Mouse (Mus musculus): ENCODE measurements at regions not wholly inside any gene's neighbourhood (a gene's known extent, or its start where the extent isn't known, plus 50 kb on each side); places are given as distances from the start of the nearest gene placed in this dataset.
A peak's percentile ranks its signal among the peaks of the same experiment; 100 is the strongest.

DNA sequence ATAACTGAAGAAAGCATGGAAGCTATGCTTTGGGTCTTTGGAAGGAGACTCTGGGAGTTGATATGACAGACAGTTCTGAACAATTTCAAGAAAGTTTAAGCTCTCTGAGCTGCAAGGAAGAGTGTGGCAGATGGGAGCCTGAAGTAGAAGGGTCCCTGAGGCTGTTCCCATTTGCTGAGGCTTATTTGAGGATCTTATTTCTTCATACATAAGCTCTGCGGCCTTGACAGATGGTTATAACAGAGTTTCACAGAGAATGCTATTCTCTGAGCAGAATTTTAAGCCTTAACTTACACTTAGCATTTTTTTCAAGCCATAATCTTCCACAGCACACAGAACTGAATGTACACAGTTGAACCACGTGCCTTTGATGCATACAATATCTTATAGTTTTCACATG lies 278.7 kb downstream of the Plk2 start:
- Histone ChIP-seq H3K4me2 (ENCODE audit: low read length) (no peak overlapping the region), H3K27ac (ENCODE audit: low read depth, low read length) (no peak overlapping the region), H3K9ac (ENCODE audit: low read depth, low read length) (no peak overlapping the region), H3K27me3 (replicated peaks; ENCODE audit: control insufficient read depth, insufficient read depth, low read length) (no peaks in the 10 kb centered on the region), H3K4me1 (ENCODE audit: control insufficient read depth, insufficient read depth, low read depth, low read length) (no peaks in the 10 kb centered on the region), H3K36me3 (ENCODE audit: control insufficient read depth, insufficient read depth, low read length) (no peaks in the 10 kb centered on the region), H3K4me3 (ENCODE audit: low read length) (no peak overlapping the region), H3K9me3 (ENCODE audit: control insufficient read depth, low read length) (no peaks in the 10 kb centered on the region)
- ATAC-seq = no peak
- 76% methylated on average over 2 of the region's 2 CpGs for WGBS

DNA sequence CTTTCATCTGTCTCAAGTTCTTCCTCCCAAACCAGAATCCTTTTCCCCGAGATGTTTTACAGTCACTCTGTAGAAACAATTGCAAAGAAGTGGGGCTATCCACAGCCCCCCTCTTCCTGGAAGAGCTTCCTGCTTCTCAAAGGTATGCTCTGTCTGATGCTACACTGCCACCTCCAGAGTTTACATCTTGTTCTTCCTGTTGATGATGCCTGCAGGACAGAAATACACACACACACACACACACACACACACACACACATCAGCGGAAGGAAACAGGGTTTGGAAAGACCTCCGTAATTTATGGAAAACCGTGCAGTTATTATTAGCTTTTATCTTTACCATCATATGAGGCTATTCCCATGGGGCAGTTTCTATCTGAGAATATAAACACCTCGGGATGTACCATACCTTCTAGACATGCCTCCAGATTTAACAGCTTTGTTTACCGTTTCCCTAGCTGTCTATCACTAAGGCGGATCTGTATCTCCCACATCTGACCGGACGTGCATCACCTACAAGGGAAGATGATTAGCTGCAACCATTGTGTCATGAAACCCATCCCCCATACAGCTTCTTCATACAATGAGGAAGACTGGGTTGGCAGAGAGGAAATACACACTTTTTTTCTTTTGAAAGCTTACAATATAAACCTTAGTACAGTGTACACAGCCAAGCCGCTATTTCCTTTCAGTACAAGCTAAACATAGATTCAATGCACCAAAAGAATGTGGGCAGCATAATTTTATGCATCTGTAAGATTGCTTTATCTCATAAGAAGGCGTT lies 288.6 kb downstream of the Plk2 start:
- Histone ChIP-seq H3K4me3 (ENCODE audit: low read length) (no peak overlapping the region), H3K9me3 (ENCODE audit: control insufficient read depth, low read length) (no peaks in the 10 kb centered on the region), H3K36me3 (ENCODE audit: control insufficient read depth, insufficient read depth, low read length) (no peaks in the 10 kb centered on the region), H3K27ac (ENCODE audit: low read depth, low read length) (no peak overlapping the region), H3K4me1 (ENCODE audit: control insufficient read depth, insufficient read depth, low read depth, low read length) (no peaks in the 10 kb centered on the region), H3K27me3 (replicated peaks; ENCODE audit: control insufficient read depth, insufficient read depth, low read length) (no peaks in the 10 kb centered on the region), H3K4me2 (ENCODE audit: low read length) (no peak overlapping the region), H3K9ac (ENCODE audit: low read depth, low read length) (no peak overlapping the region)
- no peak for ATAC-seq
- WGBS = 78% methylated on average over 11 of the region's 11 CpGs

DNA sequence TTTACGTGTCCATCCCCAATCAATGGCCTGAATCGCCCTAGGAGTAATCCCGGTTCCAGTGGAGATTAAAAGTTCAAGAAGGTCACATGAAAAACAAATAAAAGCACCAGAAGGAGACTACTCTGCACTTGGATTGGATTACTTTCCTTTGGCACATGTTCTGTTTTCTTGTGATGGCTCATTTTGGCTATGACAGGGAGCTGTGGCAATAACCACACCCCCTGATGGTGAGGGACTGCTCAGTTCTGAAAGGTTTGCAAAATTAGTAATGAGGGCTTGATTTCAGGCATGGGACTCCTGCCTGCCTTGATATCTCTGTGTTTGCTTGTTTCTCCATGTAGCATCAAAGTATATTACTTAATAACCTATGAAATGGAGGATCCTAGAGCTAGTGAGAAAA lies 293.9 kb downstream of the Plk2 start:
- Histone ChIP-seq H3K4me3 (ENCODE audit: low read length) (no peak overlapping the region), H3K9me3 (ENCODE audit: control insufficient read depth, low read length) (no peaks in the 10 kb centered on the region), H3K4me2 (ENCODE audit: low read length) (no peak overlapping the region), H3K36me3 (ENCODE audit: control insufficient read depth, insufficient read depth, low read length) (no peaks in the 10 kb centered on the region), H3K9ac (ENCODE audit: low read depth, low read length) (no peak overlapping the region), H3K27me3 (replicated peaks; ENCODE audit: control insufficient read depth, insufficient read depth, low read length) (no peaks in the 10 kb centered on the region), H3K4me1 (ENCODE audit: control insufficient read depth, insufficient read depth, low read depth, low read length) (no peaks in the 10 kb centered on the region; the same call in 1 of the 2 replicates), H3K27ac (ENCODE audit: low read depth, low read length) (no peak overlapping the region)
- WGBS = 80% methylated on average over 3 of the region's 3 CpGs
- no peak for ATAC-seq

DNA sequence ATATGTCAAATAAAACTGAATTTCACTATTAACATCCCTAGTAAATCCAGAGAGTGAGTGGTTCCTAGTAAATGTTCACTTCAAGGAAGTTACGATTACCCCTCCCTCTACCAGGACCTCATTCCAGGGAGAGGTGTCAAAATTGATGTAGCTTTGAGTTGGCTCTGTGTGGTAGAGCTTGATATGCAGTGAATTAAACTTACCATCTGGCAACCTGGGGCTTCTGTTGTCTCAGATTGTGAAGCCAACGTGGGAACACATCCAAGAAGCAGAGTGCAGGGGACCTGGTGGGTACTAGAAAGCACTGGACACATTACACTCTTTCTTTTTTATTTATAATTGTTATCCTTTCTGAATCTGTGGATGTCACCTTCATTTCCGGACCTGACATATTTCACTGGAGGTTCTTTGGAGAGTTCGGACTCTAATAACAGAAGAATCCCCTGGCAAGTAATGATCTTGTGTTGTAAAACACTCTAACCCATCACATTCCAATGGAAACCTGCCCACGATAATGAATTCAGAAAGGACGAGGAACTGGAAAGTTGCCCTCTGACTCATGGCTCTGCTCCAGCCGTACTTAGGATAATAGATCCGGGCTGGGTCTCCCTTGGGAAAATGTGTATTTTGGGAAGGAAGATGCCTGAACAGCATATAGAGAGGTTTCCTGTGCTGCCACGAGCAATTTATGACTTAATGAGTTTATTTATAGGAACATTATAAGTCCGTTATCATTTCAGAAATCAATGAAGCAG lies 295.8 kb downstream of the Plk2 start:
- H3K36me3 ChIP-seq (ENCODE audit: control insufficient read depth, insufficient read depth, low read length) = no peaks in the 10 kb centered on the region
- no peaks in the 10 kb centered on the region; the same call in 1 of the 2 replicates for H3K4me1 ChIP-seq (ENCODE audit: control insufficient read depth, insufficient read depth, low read depth, low read length)
- H3K9me3 ChIP-seq (ENCODE audit: control insufficient read depth, low read length) = no peaks in the 10 kb centered on the region
- WGBS = 32% methylated on average over 10 of the region's 10 CpGs
- no peak overlapping the region for H3K9ac ChIP-seq (ENCODE audit: low read depth, low read length)
- ATAC-seq = peak; percentile 91
- no peak overlapping the region for H3K27ac ChIP-seq (ENCODE audit: low read depth, low read length)
- H3K27me3 ChIP-seq (replicated peaks; ENCODE audit: control insufficient read depth, insufficient read depth, low read length) = no peaks in the 10 kb centered on the region
- H3K4me3 ChIP-seq (ENCODE audit: low read length) = no peak overlapping the region
- peak overlapping the region; percentile 4; the same call in 1 of the 2 replicates for H3K4me2 ChIP-seq (ENCODE audit: low read length)

DNA sequence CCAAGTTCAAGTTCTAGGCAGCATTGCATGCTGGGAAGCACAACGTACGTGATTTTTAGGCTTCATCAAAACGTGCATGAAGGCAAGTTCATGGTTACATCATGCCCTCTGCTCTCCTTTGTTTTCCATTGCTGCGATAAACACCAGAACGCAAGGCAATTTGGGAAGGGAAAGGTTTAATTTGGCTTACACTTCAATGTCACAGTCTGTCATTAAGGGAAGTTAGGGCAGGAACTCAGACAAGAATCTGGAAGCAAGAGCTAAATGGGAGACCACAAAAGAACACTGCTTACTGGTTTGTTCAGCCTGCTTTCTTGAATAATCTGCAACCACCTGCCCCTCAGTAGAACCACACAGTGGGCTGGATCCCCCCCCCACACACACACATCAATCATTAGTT lies 297.9 kb downstream of the Plk2 start:
- no peaks in the 10 kb centered on the region for H3K9me3 ChIP-seq (ENCODE audit: control insufficient read depth, low read length)
- H3K36me3 ChIP-seq (ENCODE audit: control insufficient read depth, insufficient read depth, low read length) = no peaks in the 10 kb centered on the region
- H3K4me1 ChIP-seq (ENCODE audit: control insufficient read depth, insufficient read depth, low read depth, low read length) = no peaks in the 10 kb centered on the region; the same call in 1 of the 2 replicates
- H3K27me3 ChIP-seq (replicated peaks; ENCODE audit: control insufficient read depth, insufficient read depth, low read length) = no peaks in the 10 kb centered on the region
- no peak for ATAC-seq
- H3K9ac ChIP-seq (ENCODE audit: low read depth, low read length) = no peak overlapping the region
- H3K27ac ChIP-seq (ENCODE audit: low read depth, low read length) = no peak overlapping the region
- no peak overlapping the region for H3K4me3 ChIP-seq (ENCODE audit: low read length)
- WGBS = 79% methylated on average over 5 of the region's 5 CpGs
- no peak overlapping the region for H3K4me2 ChIP-seq (ENCODE audit: low read length)

DNA sequence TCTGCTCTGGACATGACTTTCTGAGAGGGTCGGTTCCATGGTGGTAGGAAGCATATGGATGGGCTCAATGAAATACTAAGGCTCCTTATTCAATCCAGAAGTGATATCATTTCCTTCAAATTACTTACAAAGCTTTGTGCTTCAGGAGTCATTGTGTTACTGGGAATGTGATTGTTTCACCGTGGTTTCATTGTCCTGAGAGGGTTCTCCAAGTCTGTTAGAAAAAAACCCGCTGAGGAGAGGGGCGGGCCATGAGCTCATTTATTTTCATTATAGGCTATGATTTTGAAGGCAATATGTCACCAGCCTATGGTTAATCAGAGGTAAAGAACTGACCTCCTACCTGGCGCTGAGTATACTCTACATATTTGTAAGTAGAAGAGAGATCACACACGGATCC lies 300.0 kb downstream of the Plk2 start:
- 61% methylated on average over 6 of the region's 6 CpGs for WGBS
- H3K27me3 ChIP-seq (replicated peaks; ENCODE audit: control insufficient read depth, insufficient read depth, low read length) = no peaks in the 10 kb centered on the region
- no peak for ATAC-seq
- no peaks in the 10 kb centered on the region; the same call in 1 of the 2 replicates for H3K4me1 ChIP-seq (ENCODE audit: control insufficient read depth, insufficient read depth, low read depth, low read length)
- H3K9ac ChIP-seq (ENCODE audit: low read depth, low read length) = no peak overlapping the region
- H3K4me2 ChIP-seq (ENCODE audit: low read length) = no peak overlapping the region
- H3K27ac ChIP-seq (ENCODE audit: low read depth, low read length) = no peak overlapping the region
- H3K9me3 ChIP-seq (ENCODE audit: control insufficient read depth, low read length) = no peaks in the 10 kb centered on the region
- H3K36me3 ChIP-seq (ENCODE audit: control insufficient read depth, insufficient read depth, low read length) = no peaks in the 10 kb centered on the region
- no peak overlapping the region for H3K4me3 ChIP-seq (ENCODE audit: low read length)

DNA sequence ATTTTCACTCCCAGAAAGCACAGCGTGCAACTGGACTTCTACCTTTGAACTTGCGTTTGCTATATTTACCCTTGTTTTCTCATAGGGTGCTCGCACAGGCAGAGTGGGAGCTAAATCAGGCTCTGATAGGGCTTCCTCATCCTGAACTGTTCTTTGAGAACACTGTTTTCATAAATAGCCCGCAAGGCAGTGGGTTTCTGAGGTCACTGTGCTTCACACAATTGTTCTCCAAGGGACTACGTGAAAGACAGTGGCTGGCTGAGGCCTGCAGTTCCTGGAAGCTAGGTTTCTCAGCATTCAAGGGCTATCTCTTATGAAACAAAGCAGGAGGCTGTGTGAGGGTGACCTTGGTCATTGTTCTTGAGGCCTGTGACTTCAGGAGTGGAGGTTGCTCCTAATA lies 301.7 kb downstream of the Plk2 start:
- Histone ChIP-seq H3K4me1 (ENCODE audit: control insufficient read depth, insufficient read depth, low read depth, low read length) (no peaks in the 10 kb centered on the region), H3K27ac (ENCODE audit: low read depth, low read length) (no peak overlapping the region), H3K27me3 (replicated peaks; ENCODE audit: control insufficient read depth, insufficient read depth, low read length) (no peaks in the 10 kb centered on the region), H3K36me3 (ENCODE audit: control insufficient read depth, insufficient read depth, low read length) (no peaks in the 10 kb centered on the region), H3K9me3 (ENCODE audit: control insufficient read depth, low read length) (no peaks in the 10 kb centered on the region), H3K4me2 (ENCODE audit: low read length) (no peak overlapping the region), H3K4me3 (ENCODE audit: low read length) (no peak overlapping the region), H3K9ac (ENCODE audit: low read depth, low read length) (no peak overlapping the region)
- no peak for ATAC-seq
- WGBS = 76% methylated on average over 5 of the region's 5 CpGs

DNA sequence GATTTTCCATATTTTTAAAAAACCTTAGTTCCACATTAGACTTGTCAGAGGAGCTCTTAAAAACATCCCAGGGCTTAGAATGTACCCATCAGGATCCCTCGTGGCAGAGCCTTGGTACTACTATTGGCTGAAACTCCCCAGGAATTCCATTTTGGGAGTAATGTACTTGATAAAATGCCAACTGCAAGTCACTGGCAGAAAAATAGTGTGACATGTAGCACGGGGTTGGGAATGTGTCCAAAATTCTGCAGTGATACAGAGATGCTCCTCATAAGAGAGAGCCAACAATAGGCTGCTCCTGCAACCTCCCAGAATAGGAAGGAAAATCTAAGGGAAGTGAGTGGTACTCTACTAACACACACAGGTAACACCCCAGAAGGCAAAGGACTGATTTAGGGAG lies 309.4 kb downstream of the Plk2 start:
- Histone ChIP-seq H3K9me3 (ENCODE audit: control insufficient read depth, low read length) (no peaks in the 10 kb centered on the region), H3K36me3 (ENCODE audit: control insufficient read depth, insufficient read depth, low read length) (no peaks in the 10 kb centered on the region), H3K27me3 (replicated peaks; ENCODE audit: control insufficient read depth, insufficient read depth, low read length) (no peaks in the 10 kb centered on the region), H3K4me1 (ENCODE audit: control insufficient read depth, insufficient read depth, low read depth, low read length) (no peaks in the 10 kb centered on the region), H3K4me2 (ENCODE audit: low read length) (no peak overlapping the region), H3K27ac (ENCODE audit: low read depth, low read length) (no peak overlapping the region), H3K4me3 (ENCODE audit: low read length) (no peak overlapping the region), H3K9ac (ENCODE audit: low read depth, low read length) (no peak overlapping the region)
- no peak for ATAC-seq
- WGBS = 50% methylated on average over 2 of the region's 2 CpGs

DNA sequence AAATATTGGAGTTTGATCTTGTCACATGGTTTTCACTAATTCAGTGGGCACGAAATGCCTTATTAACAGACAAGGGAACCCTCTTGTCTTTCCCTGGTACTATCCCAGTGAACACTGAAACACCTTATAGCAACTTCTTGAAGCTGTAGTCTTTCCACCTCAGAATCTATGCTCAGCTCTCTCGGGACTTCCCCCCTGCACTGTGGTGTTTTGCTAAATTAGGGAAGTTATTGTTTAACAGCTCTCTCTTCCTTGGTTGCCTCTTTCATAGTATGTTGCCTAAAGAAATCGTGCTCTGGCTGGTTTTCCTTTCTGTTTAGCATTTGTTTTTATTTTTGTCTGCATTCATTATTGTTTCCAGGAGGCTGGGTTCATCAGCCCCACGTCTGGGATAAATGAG lies 316.0 kb downstream of the Plk2 start:
- Histone ChIP-seq H3K27ac (ENCODE audit: low read depth, low read length) (no peak overlapping the region), H3K4me1 (ENCODE audit: control insufficient read depth, insufficient read depth, low read depth, low read length) (no peaks in the 10 kb centered on the region), H3K4me3 (ENCODE audit: low read length) (no peak overlapping the region), H3K9me3 (ENCODE audit: control insufficient read depth, low read length) (no peaks in the 10 kb centered on the region), H3K4me2 (ENCODE audit: low read length) (no peak overlapping the region), H3K9ac (ENCODE audit: low read depth, low read length) (no peak overlapping the region), H3K27me3 (replicated peaks; ENCODE audit: control insufficient read depth, insufficient read depth, low read length) (no peaks in the 10 kb centered on the region), H3K36me3 (ENCODE audit: control insufficient read depth, insufficient read depth, low read length) (no peaks in the 10 kb centered on the region)
- ATAC-seq = no peak
- WGBS = 62% methylated on average over 4 of the region's 4 CpGs

Measured in hindbrain, embryonic 16.5 days (tissue).